23 mouse cellular contexts compared by ENCODE assay signal in the genomic region with DNA sequence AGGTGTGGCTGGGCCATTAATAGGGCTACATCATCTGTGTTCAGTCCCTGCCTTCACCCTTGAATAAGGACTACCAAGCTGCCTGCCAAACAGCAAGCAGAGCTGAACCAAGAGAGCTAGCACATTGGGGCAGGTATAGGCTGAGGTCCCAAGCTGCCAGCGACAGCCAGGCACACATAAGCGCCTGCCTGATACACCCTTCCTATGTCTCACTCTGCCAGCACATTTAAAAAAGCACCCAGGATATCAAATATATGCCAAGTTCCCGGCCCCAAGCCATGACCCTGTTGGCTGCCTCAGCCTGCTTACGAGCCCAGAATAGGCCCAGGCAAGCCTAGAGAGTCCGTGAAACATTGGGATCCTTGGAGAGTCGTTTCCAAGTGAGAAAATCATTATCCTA. TPM values are rescaled to one million over a fixed set of nuclear protein-coding genes. Genes with fewer than 3 reads are reported as not detected.
DNase-seq lines count a peak whose midpoint lies in the region; TF ChIP-seq lines count a peak whose summit lies in the region.
"Had no signal": no experiment of that assay in that cellular context is flagged by ENCODE, and none has a peak within 500 bp of the region (broad histone marks: within the 10 kb centered on the region; RNA-seq: fewer than 3 reads in every experiment).

No protein-coding gene starts in this region.

- no peak for TF ChIP-seq CTCF in brain, embryonic 14.5 days (IDR thresholded peaks at IDR 0.05; ENCODE audit: borderline replicate concordance, extremely low read depth, insufficient read depth, insufficient read length)

- DNase-seq in adrenal gland, postnatal 25 days, result peak; percentile 10
- DNase-seq in adrenal gland, postnatal 4 days (ENCODE audit: low spot score in 2 of 2), result no peak
- DNase-seq in heart, adult 11 months, result peak; percentile 92
- DNase-seq in heart, postnatal 25 days (ENCODE audit: low spot score), result no peak
- peak; percentile 2 for DNase-seq in brain, embryonic 14.5 days (ENCODE audit: low read depth)
- peak; percentile 29 to 31 for DNase-seq in gastrocnemius, postnatal 36 days
- DNase-seq in left cerebral cortex, postnatal 36 days (ENCODE audit: low spot score in 2 of 2), result no peak
- DNase-seq: cerebellum, adult 11 months; kidney, adult 18-20 months; kidney, postnatal 4 days; left cerebral cortex, postnatal 4 days; right cerebral cortex, postnatal 14 days; spleen, adult 18-20 months had no signal

- intact Hi-C loops in heart, postnatal 25 days (cut with DNase I), result no loop called here
- intact Hi-C loops in gastrocnemius, postnatal 36 days (cut with DNase I), result no loop called here
- intact Hi-C loops in left cerebral cortex, postnatal 36 days (cut with DNase I), result no loop called here

- no peak for TF ChIP-seq POLR2A in brain, embryonic 14.5 days (IDR thresholded peaks at IDR 0.05; ENCODE audit: borderline replicate concordance, extremely low read depth, insufficient read depth, insufficient read length, poor library complexity, severe bottlenecking)

RNA-seq across cellular contexts. Expression of a gene that starts 36.8 kb away (rescaled TPM):
- 6.7 and 7.9 TPM in 2 replicates for total RNA-seq in adrenal gland, postnatal 25 days (2021)
- total RNA-seq in adrenal gland, postnatal 4 days (2021), result 1,000 to 10,000 TPM in 1 of 2 experiments, 100 to 1,000 TPM in 1; 616 to 1,339 TPM
- total RNA-seq in heart, postnatal 25 days (2021), result 100 to 1,000 TPM; 131 to 156 TPM
- 234 and 457 TPM in 2 replicates for polyA plus RNA-seq in brain, embryonic 14.5 days (2012; rRNA removed)
- 10 to 100 TPM; 87.0 to 98.1 TPM for total RNA-seq in gastrocnemius, postnatal 36 days (2021)
- total RNA-seq in left cerebral cortex, postnatal 36 days (2021), result 100 to 1,000 TPM in 1 of 2 experiments, 10 to 100 TPM in 1; 66.5 to 109 TPM

RNA-seq across cellular contexts. Expression of a gene that starts 39.9 kb away (rescaled TPM):
- total RNA-seq in adrenal gland, postnatal 25 days (2021), result not detected in 2 replicates
- under 1 TPM in 1 of 2 experiments, not detected in 1; 0.11 TPM for total RNA-seq in adrenal gland, postnatal 4 days (2021)
- not detected for total RNA-seq in heart, postnatal 25 days (2021)
- 0.06 and 0.34 TPM in 2 replicates for polyA plus RNA-seq in brain, embryonic 14.5 days (2012; rRNA removed)
- total RNA-seq in gastrocnemius, postnatal 36 days (2021), result under 1 TPM in 1 of 2 experiments, not detected in 1; 0.17 TPM
- not detected for total RNA-seq in left cerebral cortex, postnatal 36 days (2021)
- total RNA-seq: adrenal gland, adult 2 months; heart, postnatal 10 days had no signal
- polyA plus RNA-seq: adrenal gland, adult 2 months; CD4-positive, CD25-positive, alpha-beta regulatory T cell, adult 4 months; hindbrain, embryonic 13.5 days; liver, embryonic 16.5 days; lung, embryonic 16.5 days; macrophage; midbrain, embryonic 15.5 days; neural tube, embryonic 12.5 days; urinary bladder, adult 2 months had no signal

Comparison
In these comparisons a context has a peak if more than half of its experiments do, and no peak if none do; other contexts are left out.
1. DNase-seq: peak in adrenal gland, postnatal 25 days (single experiment), heart, adult 11 months (single experiment), brain, embryonic 14.5 days (single experiment) and gastrocnemius, postnatal 36 days (2 of 2); none in adrenal gland, postnatal 4 days (0 of 2), heart, postnatal 25 days (single experiment) and left cerebral cortex, postnatal 36 days (0 of 2).